Mouse (Mus musculus) gastrocnemius, postnatal 36 days (tissue): ENCODE data around the gene Trdmt1. TPM values are rescaled to one million over a fixed set of nuclear protein-coding genes. Genes with fewer than 3 reads are reported as not detected.

Source experiments
- DNase-seq, 2 experiments: peaks; one replicate each; pipeline ENCODE4 v3.0.0; 2022
- intact Hi-C: fragments of 180-260 bp; cut with DNase I; formaldehyde crosslinking; loops from one replicate; pipeline ENCODE4 v1.15.1; 2025
- total RNA-seq, 2 experiments: library from RNA; stranded (reverse); gene quantifications; 2 replicates each; pipeline ENCODE4 v1.2.3; 2021

Gene Trdmt1
- total RNA-seq, 2 experiments from 2014 or later: 3.4 to 4.3 TPM

GRCm38 (mm10) chr2:13559303-13559702, 14.8 kb upstream of the Trdmt1 start:
- DNase-seq: no peak
- intact Hi-C loops: no loop called here

- intact Hi-C loops: no loop called here
- DNase-seq: no peak
Measured at GRCm38 (mm10) chr2:13558607-13559262, 14.3 kb upstream of the Trdmt1 start.

- intact Hi-C loops: no loop called here
- no peak for DNase-seq
Measured at GRCm38 (mm10) chr2:13557145-13558030, 12.9 kb upstream of the Trdmt1 start.

- DNase-seq: no peak
- intact Hi-C loops: no loop called here
Measured at GRCm38 (mm10) chr2:13556239-13556638, 11.8 kb upstream of the Trdmt1 start.

GRCm38 (mm10) chr2:13553966-13554365, 9.5 kb upstream of the Trdmt1 start:
- intact Hi-C loops: no loop called here
- DNase-seq: no peak

GRCm38 (mm10) chr2:13548749-13549148, 4.3 kb upstream of the Trdmt1 start:
- DNase-seq: no peak

GRCm38 (mm10) chr2:13543519-13544124, 846 bp downstream of the Trdmt1 start:
- DNase-seq: no peak
- intact Hi-C loops: no loop called here

More at GRCm38 (mm10) chr2:13548749-13549148, 4.3 kb upstream of the Trdmt1 start:
- intact Hi-C loops: no loop called here

- intact Hi-C loops: no loop called here
- DNase-seq: no peak
Measured at GRCm38 (mm10) chr2:13539860-13540259, 4.6 kb downstream of the Trdmt1 start.

- no peak for DNase-seq
- intact Hi-C loops: no loop called here
Measured at GRCm38 (mm10) chr2:13538704-13539377, 5.6 kb downstream of the Trdmt1 start.

GRCm38 (mm10) chr2:13538258-13538657, 6.2 kb downstream of the Trdmt1 start:
- intact Hi-C loops: no loop called here
- DNase-seq: no peak

GRCm38 (mm10) chr2:13537733-13538132, 6.7 kb downstream of the Trdmt1 start:
- no peak for DNase-seq
- intact Hi-C loops: no loop called here

- intact Hi-C loops: no loop called here
- DNase-seq: no peak
Measured at GRCm38 (mm10) chr2:13536747-13537146, 7.7 kb downstream of the Trdmt1 start.

GRCm38 (mm10) chr2:13530639-13531038, 13.8 kb downstream of the Trdmt1 start:
- intact Hi-C loops: no loop called here

GRCm38 (mm10) chr2:13529253-13529933, 15.1 kb downstream of the Trdmt1 start:
- intact Hi-C loops: no loop called here
- no peak for DNase-seq

More at GRCm38 (mm10) chr2:13530639-13531038, 13.8 kb downstream of the Trdmt1 start:
- no peak for DNase-seq

GRCm38 (mm10) chr2:13527531-13527930, 16.9 kb downstream of the Trdmt1 start:
- intact Hi-C loops: no loop called here
- no peak for DNase-seq

GRCm38 (mm10) chr2:13527125-13527524, 17.3 kb downstream of the Trdmt1 start:
- intact Hi-C loops: no loop called here
- DNase-seq: no peak

- intact Hi-C loops: no loop called here
- DNase-seq: no peak
Measured at GRCm38 (mm10) chr2:13526205-13526604, 18.3 kb downstream of the Trdmt1 start.

- intact Hi-C loops: no loop called here
- DNase-seq: no peak
Measured at GRCm38 (mm10) chr2:13523540-13524456, 20.7 kb downstream of the Trdmt1 start.

- no peak for DNase-seq
- intact Hi-C loops: no loop called here
Measured at GRCm38 (mm10) chr2:13522106-13522505, 22.4 kb downstream of the Trdmt1 start.
